Mouse (Mus musculus): Measurements from ENCODE around the gene Nr4a3.

The Nr4a3 gene

GRCm38 (mm10) chr4:48108591-48108990 is 63.6 kb downstream of the Nr4a3 start:
- DNase-seq (ENCODE audit: low spot score in 2 of 2) = no peak

- no peak for DNase-seq (ENCODE audit: low spot score in 2 of 2)
These were observed 65.4 kb downstream of the Nr4a3 start for GRCm38 (mm10) chr4:48110331-48110730.

- DNase-seq (ENCODE audit: low spot score in 2 of 2) = peak in 1 of 2 experiments; percentile 13
These were observed 71.2 kb downstream of the Nr4a3 start for GRCm38 (mm10) chr4:48116191-48116590.

GRCm38 (mm10) chr4:48124416-48124772 is 79.4 kb downstream of the Nr4a3 start:
- DNase-seq (ENCODE audit: low spot score in 2 of 2) = no peak

- DNase-seq (ENCODE audit: low spot score in 2 of 2) = peak; percentile 82 to 87
These were observed 80.0 kb downstream of the Nr4a3 start, which contains the start of gene Stx17 for GRCm38 (mm10) chr4:48124773-48125469. Gene Stx17 (plus strand): TSS chr4:48124915.

GRCm38 (mm10) chr4:48130314-48130713 is 85.4 kb downstream of the Nr4a3 start:
- no peak for DNase-seq (ENCODE audit: low spot score in 2 of 2)

- no peak for DNase-seq (ENCODE audit: low spot score in 2 of 2)
These were observed 86.7 kb downstream of the Nr4a3 start for GRCm38 (mm10) chr4:48131606-48132005.

GRCm38 (mm10) chr4:48132721-48133120 is 87.8 kb downstream of the Nr4a3 start:
- no peak for DNase-seq (ENCODE audit: low spot score in 2 of 2)
